Mouse (Mus musculus): ENCODE measurements around the gene Gm20521. TPM values are rescaled to one million over a fixed set of nuclear protein-coding genes. Genes with fewer than 3 reads are reported as not detected.

Gene Gm20521
- polyA plus RNA-seq (2015; fragmentation: Nextera tagmentation; extraction: Ambion mirVana), result 0.23 and 0.79 TPM in 2 replicates

GRCm38 (mm10) chr14:54883154-54884021 is at the start of gene Gm20521, which contains the start of gene Bcl2l2:
Gene Gm20521, plus strand, starts transcription at chr14:54883441.
Gene Bcl2l2, plus strand, starts transcription at chr14:54883377.
- peak within 1 kb of the TSS; percentile 73 for H3K4me3 ChIP-seq
- WGBS, result under 1% methylated on average over 27 of the region's 27 CpGs
- peaks cover 11% of the 10 kb centered on the region for H3K36me3 ChIP-seq

DNA sequence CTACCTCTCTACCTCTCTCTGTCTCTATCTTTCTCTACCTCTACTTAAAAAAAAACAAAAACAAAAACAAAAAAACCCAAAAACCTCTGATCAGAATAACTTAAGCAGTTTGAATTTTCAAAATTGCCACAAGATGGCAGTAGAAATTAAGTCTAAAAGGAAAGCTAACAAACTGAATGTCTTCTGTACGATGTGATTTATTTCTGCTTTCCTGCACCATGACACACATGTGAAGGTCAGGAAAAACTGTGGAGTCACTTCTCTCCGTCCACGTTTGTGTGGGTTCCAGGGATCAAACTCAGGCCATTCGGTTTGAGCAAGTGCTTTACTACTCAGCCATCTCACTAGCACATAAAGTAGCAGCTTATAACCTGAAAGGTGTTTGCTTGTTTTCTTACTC is 39.8 kb upstream of the Gm20521 start:
- H3K9me3 ChIP-seq, result no peaks in the 10 kb centered on the region
- H3K4me3 ChIP-seq, result no peak overlapping the region
- H3K9ac ChIP-seq, result no peak overlapping the region
- H3K4me1 ChIP-seq, result peaks cover 4% of the 10 kb centered on the region; the same call in 1 of the 2 replicates
- no peak overlapping the region; the same call in 1 of the 2 replicates for H3K4me2 ChIP-seq
- H3K27ac ChIP-seq, result no peak overlapping the region
- no peak for ATAC-seq (ENCODE audit: insufficient number of reproducible peaks, insufficient read depth, low FRiP score, low TSS enrichment, low read depth)
- 3% methylated on average over 4 of the region's 4 CpGs for WGBS
- H3K27me3 ChIP-seq, result 0 out of 2 replicates have a peak, but pooled peaks cover 3% of the 10 kb centered on the region
- H3K36me3 ChIP-seq, result no peaks in the 10 kb centered on the region

More at GRCm38 (mm10) chr14:54883154-54884021, at the start of gene Gm20521, which contains the start of gene Bcl2l2:
- Histone ChIP-seq H3K9ac (peak within 1 kb of the TSS; percentile 86), H3K27ac (peak within 1 kb of the TSS; percentile 93), H3K9me3 (no peaks in the 10 kb centered on the region), H3K27me3 (peaks cover 6% of the 10 kb centered on the region), H3K4me1 (peaks cover 18% of the 10 kb centered on the region), H3K4me2 (peak within 1 kb of the TSS; percentile 80)
- peak; percentile 78 for ATAC-seq (ENCODE audit: insufficient number of reproducible peaks, insufficient read depth, low FRiP score, low TSS enrichment, low read depth)

DNA sequence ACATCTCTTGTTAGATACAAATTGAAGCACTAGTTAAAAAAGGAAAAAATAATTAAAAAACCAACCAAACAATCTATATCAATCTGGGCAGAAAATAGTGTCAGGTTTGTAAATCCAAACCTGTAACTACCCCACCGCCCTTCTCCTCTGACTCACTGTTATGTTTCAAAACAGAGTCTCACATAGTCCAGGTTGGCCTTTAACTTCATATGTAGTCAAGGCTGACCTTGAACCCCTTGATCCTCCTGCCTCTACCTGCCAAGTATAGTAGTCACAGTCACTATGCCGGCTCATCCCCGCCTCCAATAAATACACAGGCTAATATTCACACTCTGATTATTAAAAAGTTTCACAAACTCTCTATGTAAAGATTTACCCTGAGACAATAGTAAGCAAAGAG is 27.5 kb upstream of the Gm20521 start:
- WGBS, result 97% methylated on average over 3 of the region's 3 CpGs
- H3K4me1 ChIP-seq, result no peaks in the 10 kb centered on the region
- peaks cover 31% of the 10 kb centered on the region for H3K36me3 ChIP-seq
- no peak overlapping the region for H3K4me2 ChIP-seq
- ATAC-seq (ENCODE audit: insufficient number of reproducible peaks, insufficient read depth, low FRiP score, low TSS enrichment, low read depth), result no peak
- H3K9me3 ChIP-seq, result no peaks in the 10 kb centered on the region
- no peak overlapping the region for H3K9ac ChIP-seq
- H3K4me3 ChIP-seq, result no peak overlapping the region
- H3K27ac ChIP-seq, result no peak overlapping the region
- H3K27me3 ChIP-seq, result no peaks in the 10 kb centered on the region

GRCm38 (mm10) chr14:54856703-54857102 is 26.5 kb upstream of the Gm20521 start:
- Histone ChIP-seq H3K27me3 (no peaks in the 10 kb centered on the region), H3K4me2 (no peak overlapping the region), H3K9ac (no peak overlapping the region), H3K36me3 (peaks cover 31% of the 10 kb centered on the region), H3K9me3 (no peaks in the 10 kb centered on the region), H3K4me1 (no peaks in the 10 kb centered on the region), H3K27ac (no peak overlapping the region), H3K4me3 (no peak overlapping the region)
- 90% methylated on average over 7 of the region's 7 CpGs for WGBS
- ATAC-seq (ENCODE audit: insufficient number of reproducible peaks, insufficient read depth, low FRiP score, low TSS enrichment, low read depth), result no peak

DNA sequence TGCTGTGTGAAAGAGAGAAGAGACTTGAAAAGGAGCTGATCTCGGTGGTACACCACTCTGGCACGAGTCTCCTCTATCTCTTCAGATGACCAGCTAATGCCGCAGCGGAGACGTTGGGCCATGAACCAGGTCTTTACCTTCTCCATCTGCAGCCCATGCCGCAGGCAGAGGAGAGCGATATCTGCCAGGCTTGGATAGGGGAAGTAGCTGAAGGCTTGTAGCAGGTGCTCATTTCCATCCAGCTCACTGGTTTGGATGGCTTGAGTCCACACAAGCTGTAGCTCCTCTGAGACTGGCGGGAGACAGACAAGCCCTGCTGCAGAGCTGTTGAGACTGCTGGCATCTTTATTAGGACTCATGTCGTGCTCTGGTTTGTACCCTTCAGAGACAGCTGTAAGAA is 25.4 kb upstream of the Gm20521 start:
- no peak overlapping the region for H3K4me2 ChIP-seq
- ATAC-seq (ENCODE audit: insufficient number of reproducible peaks, insufficient read depth, low FRiP score, low TSS enrichment, low read depth), result no peak
- no peak overlapping the region for H3K9ac ChIP-seq
- peaks cover 31% of the 10 kb centered on the region for H3K36me3 ChIP-seq
- no peak overlapping the region for H3K27ac ChIP-seq
- no peak overlapping the region for H3K4me3 ChIP-seq
- no peaks in the 10 kb centered on the region for H3K9me3 ChIP-seq
- 92% methylated on average over 9 of the region's 9 CpGs for WGBS
- no peaks in the 10 kb centered on the region for H3K4me1 ChIP-seq
- no peaks in the 10 kb centered on the region for H3K27me3 ChIP-seq

GRCm38 (mm10) chr14:54860511-54860910 is 22.7 kb upstream of the Gm20521 start:
- no peak overlapping the region for H3K9ac ChIP-seq
- ATAC-seq (ENCODE audit: insufficient number of reproducible peaks, insufficient read depth, low FRiP score, low TSS enrichment, low read depth), result no peak
- H3K4me2 ChIP-seq, result no peak overlapping the region

DNA sequence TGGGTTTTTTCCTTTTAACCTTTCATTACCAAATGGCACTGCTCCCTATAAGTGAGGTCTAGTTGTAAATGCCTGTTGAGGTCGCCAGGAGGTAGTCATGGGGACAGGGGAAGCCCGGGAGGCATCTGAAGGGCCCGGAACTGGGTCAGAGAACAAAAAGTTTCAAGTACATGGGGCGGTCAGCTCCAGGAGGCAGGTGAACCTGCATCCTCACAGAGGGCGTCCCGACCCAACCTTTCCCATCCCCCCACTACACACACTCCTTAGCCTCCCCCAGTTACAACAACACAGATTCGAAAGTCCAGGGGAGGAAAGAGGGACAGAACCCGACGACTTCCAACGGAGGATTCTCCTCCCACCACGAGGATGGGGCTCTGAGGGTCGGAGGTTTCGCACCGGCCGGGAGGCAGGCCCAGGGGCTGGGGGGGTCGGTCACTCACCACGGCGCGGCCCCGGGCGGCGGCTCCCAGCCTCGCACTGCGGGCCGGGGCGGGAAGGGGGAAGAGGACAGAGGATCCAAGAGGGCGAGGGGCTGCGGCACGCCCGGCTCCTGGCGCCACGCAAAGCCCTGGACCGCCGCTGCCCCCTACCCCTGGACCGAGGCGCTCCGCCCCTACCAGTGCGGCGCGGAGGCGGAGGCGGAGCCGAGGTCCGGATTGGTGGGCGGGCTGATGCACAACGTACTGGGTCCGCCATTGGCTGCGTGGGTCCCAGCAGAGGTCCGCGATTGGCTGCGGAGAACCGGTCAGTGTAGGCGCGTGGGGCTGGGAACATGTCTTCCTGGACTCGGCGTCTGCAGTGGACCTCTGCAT is 19.5 kb upstream of the Gm20521 start:
- Histone ChIP-seq H3K9ac (peak overlapping the region; percentile 92), H3K4me3 (peak overlapping the region; percentile 87), H3K4me2 (peak overlapping the region; percentile 81), H3K36me3 (no peaks in the 10 kb centered on the region), H3K27me3 (no peaks in the 10 kb centered on the region), H3K4me1 (0 out of 2 replicates have a peak, but pooled peaks cover 2% of the 10 kb centered on the region), H3K9me3 (no peaks in the 10 kb centered on the region), H3K27ac (peak overlapping the region; percentile 73)
- WGBS, result under 1% methylated on average over 54 of the region's 56 CpGs
- ATAC-seq (ENCODE audit: insufficient number of reproducible peaks, insufficient read depth, low FRiP score, low TSS enrichment, low read depth), result peak; percentile 100

More at GRCm38 (mm10) chr14:54860511-54860910, 22.7 kb upstream of the Gm20521 start:
- Histone ChIP-seq H3K27me3 (no peaks in the 10 kb centered on the region), H3K4me3 (no peak overlapping the region), H3K4me1 (0 out of 2 replicates have a peak, but pooled peaks cover 2% of the 10 kb centered on the region), H3K9me3 (no peaks in the 10 kb centered on the region), H3K27ac (no peak overlapping the region), H3K36me3 (peaks cover 21% of the 10 kb centered on the region)
- WGBS, result 42% methylated on average over 2 of the region's 2 CpGs

GRCm38 (mm10) chr14:54864313-54865036 is 18.8 kb upstream of the Gm20521 start:
- H3K4me1 ChIP-seq, result 0 out of 2 replicates have a peak, but pooled peaks cover 2% of the 10 kb centered on the region
- peak overlapping the region; percentile 81 for H3K4me2 ChIP-seq
- H3K36me3 ChIP-seq, result no peaks in the 10 kb centered on the region
- H3K9ac ChIP-seq, result peak overlapping the region; percentile 92
- H3K9me3 ChIP-seq, result no peaks in the 10 kb centered on the region
- H3K27ac ChIP-seq, result peak overlapping the region; percentile 73
- peak overlapping the region; percentile 87 for H3K4me3 ChIP-seq
- 0 out of 2 replicates have a peak, but pooled peaks have one; percentile 1 for ATAC-seq (ENCODE audit: insufficient number of reproducible peaks, insufficient read depth, low FRiP score, low TSS enrichment, low read depth)
- 15% methylated on average over 21 of the region's 21 CpGs for WGBS
- H3K27me3 ChIP-seq, result no peaks in the 10 kb centered on the region

DNA sequence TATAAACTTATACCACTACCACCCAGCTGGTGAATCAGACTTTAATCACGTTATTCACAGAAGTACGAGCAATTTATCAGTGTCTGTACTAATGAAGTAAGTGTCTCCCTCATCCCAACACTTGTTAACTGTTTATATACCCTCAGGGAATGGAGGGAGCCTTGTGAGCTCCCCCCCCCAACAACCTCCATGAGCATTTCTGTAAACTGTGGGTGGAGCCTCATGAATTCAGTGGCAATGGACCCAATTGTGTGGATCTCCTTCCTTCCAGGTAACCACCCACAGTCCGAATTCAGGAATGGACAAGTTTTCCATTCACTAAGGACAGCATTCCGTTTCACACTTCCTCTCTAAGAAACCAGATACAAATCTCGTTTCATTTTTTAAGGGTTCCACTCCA is 17.6 kb upstream of the Gm20521 start:
- Histone ChIP-seq H3K9ac (no peak overlapping the region), H3K4me1 (0 out of 2 replicates have a peak, but pooled peaks cover 2% of the 10 kb centered on the region), H3K27ac (no peak overlapping the region), H3K4me2 (no peak overlapping the region), H3K27me3 (no peaks in the 10 kb centered on the region), H3K9me3 (no peaks in the 10 kb centered on the region), H3K36me3 (no peaks in the 10 kb centered on the region), H3K4me3 (no peak overlapping the region)
- no peak for ATAC-seq (ENCODE audit: insufficient number of reproducible peaks, insufficient read depth, low FRiP score, low TSS enrichment, low read depth)
- 79% methylated on average over 5 of the region's 5 CpGs for WGBS

- 53% methylated on average over 3 of the region's 3 CpGs for WGBS
- no peak overlapping the region for H3K4me2 ChIP-seq
- H3K4me1 ChIP-seq, result 0 out of 2 replicates have a peak, but pooled peaks cover 2% of the 10 kb centered on the region
- H3K9ac ChIP-seq, result no peak overlapping the region
- no peaks in the 10 kb centered on the region for H3K9me3 ChIP-seq
- no peaks in the 10 kb centered on the region for H3K27me3 ChIP-seq
- H3K27ac ChIP-seq, result no peak overlapping the region
- no peaks in the 10 kb centered on the region for H3K36me3 ChIP-seq
- H3K4me3 ChIP-seq, result no peak overlapping the region
- ATAC-seq (ENCODE audit: insufficient number of reproducible peaks, insufficient read depth, low FRiP score, low TSS enrichment, low read depth), result no peak
Observed at GRCm38 (mm10) chr14:54866268-54866667, 17.0 kb upstream of the Gm20521 start.

GRCm38 (mm10) chr14:54866936-54867335 is 16.3 kb upstream of the Gm20521 start:
- Histone ChIP-seq H3K4me3 (no peak overlapping the region), H3K9ac (no peak overlapping the region)

More at GRCm38 (mm10) chr14:54866936-54867335, 16.3 kb upstream of the Gm20521 start:
- Histone ChIP-seq H3K27ac (no peak overlapping the region), H3K4me2 (no peak overlapping the region), H3K27me3 (no peaks in the 10 kb centered on the region), H3K36me3 (no peaks in the 10 kb centered on the region), H3K4me1 (0 out of 2 replicates have a peak, but pooled peaks cover 2% of the 10 kb centered on the region), H3K9me3 (no peaks in the 10 kb centered on the region)
- 54% methylated on average over 5 of the region's 5 CpGs for WGBS
- no peak for ATAC-seq (ENCODE audit: insufficient number of reproducible peaks, insufficient read depth, low FRiP score, low TSS enrichment, low read depth)

All from embryonic facial prominence, embryonic 13.5 days (tissue).